Mouse (Mus musculus) right cerebral cortex, postnatal 36 days (tissue): ENCODE data around the gene Bcap29.
"Not testable (repeated sequence)": the region's sequence is repeated elsewhere in the genome, so short reads cannot be mapped to it uniquely, and the experiment has no call there.

Source experiments
- DNase-seq, 2 experiments: peaks; one replicate each; pipeline ENCODE4 v3.0.0; 2022; ENCODE audit warnings: low spot score in 2 of 2, mixed read lengths in 1 of 2

The Bcap29 gene

GRCm38 (mm10) chr12:31578691-31579476 lies 55.6 kb downstream of the Bcap29 start:
- peak; percentile 39 for DNase-seq

- DNase-seq, result no peak
Measured at GRCm38 (mm10) chr12:31574506-31574905, 60.0 kb downstream of the Bcap29 start.

- DNase-seq, result no peak
Measured at GRCm38 (mm10) chr12:31569784-31570183, 64.7 kb downstream of the Bcap29 start.

- no peak for DNase-seq
Measured at GRCm38 (mm10) chr12:31568661-31569060, 65.8 kb downstream of the Bcap29 start.

- DNase-seq, result not testable (repeated sequence)
Measured at GRCm38 (mm10) chr12:31567535-31567934, 66.9 kb downstream of the Bcap29 start.

- no peak for DNase-seq
Measured at GRCm38 (mm10) chr12:31560712-31561111, 73.7 kb downstream of the Bcap29 start.

GRCm38 (mm10) chr12:31560002-31560401 lies 74.5 kb downstream of the Bcap29 start:
- no peak for DNase-seq

GRCm38 (mm10) chr12:31554371-31554770 lies 80.1 kb downstream of the Bcap29 start:
- no peak for DNase-seq

GRCm38 (mm10) chr12:31551252-31551651 lies 83.2 kb downstream of the Bcap29 start:
- DNase-seq, result no peak

- DNase-seq, result no peak
Measured at GRCm38 (mm10) chr12:31546061-31546460, 88.4 kb downstream of the Bcap29 start.

- no peak for DNase-seq
Measured at GRCm38 (mm10) chr12:31545219-31545618, 89.2 kb downstream of the Bcap29 start.

GRCm38 (mm10) chr12:31541541-31541940 lies 92.9 kb downstream of the Bcap29 start:
- DNase-seq, result no peak
